Mouse (Mus musculus) liver, embryonic 15.5 days (tissue): ENCODE measurements around the gene Trmt61a. TPM values are rescaled to one million over a fixed set of nuclear protein-coding genes. Genes with fewer than 3 reads are reported as not detected.

ENCODE experiments used
- ATAC-seq: fragments of 200-750 bp; cut with Nextera tagmentation; 2 replicates; pipeline ENCODE4 v1.8.0; 2017; ENCODE audit warnings: moderate number of reproducible peaks, mild to moderate bottlenecking, moderate library complexity; ENCODE audit not compliant: insufficient read depth
- H3K27ac ChIP-seq: fragments of 300-500 bp; sonication (generic); replicated peaks from 2 replicates; pipeline ENCODE4 v1.5.1; 2015; ENCODE audit warnings: mild to moderate bottlenecking, inconsistent platforms
- H3K27me3 ChIP-seq: fragments of 300-500 bp; sonication (generic); 2 replicates; pipeline ENCODE4 v1.6.1; 2015; ENCODE audit warnings: mild to moderate bottlenecking, inconsistent platforms
- H3K36me3 ChIP-seq: fragments of 300-500 bp; sonication (generic); replicated peaks from 2 replicates; pipeline ENCODE4 v1.6.1; 2015; ENCODE audit warnings: moderate library complexity, mild to moderate bottlenecking, inconsistent platforms
- H3K4me1 ChIP-seq: fragments of 300-500 bp; sonication (generic); replicated peaks from 2 replicates; pipeline ENCODE4 v1.6.1; 2015; ENCODE audit warnings: inconsistent platforms
- H3K4me2 ChIP-seq: fragments of 300-500 bp; sonication (generic); 2 replicates; pipeline ENCODE4 v1.6.1; 2015; ENCODE audit warnings: moderate library complexity, mild to moderate bottlenecking, inconsistent platforms
- H3K4me3 ChIP-seq: fragments of 300-500 bp; sonication (generic); replicated peaks from 2 replicates; pipeline ENCODE4 v1.5.1; 2015; ENCODE audit warnings: mild to moderate bottlenecking, inconsistent platforms
- H3K9ac ChIP-seq: fragments of 300-500 bp; sonication (generic); 2 replicates; pipeline ENCODE4 v1.6.1; 2015; ENCODE audit warnings: moderate library complexity, mild to moderate bottlenecking, inconsistent platforms
- H3K9me3 ChIP-seq: fragments of 300-500 bp; sonication (generic); replicated peaks from 2 replicates; pipeline ENCODE4 v1.6.1; 2016; ENCODE audit warnings: inconsistent platforms
- WGBS: fragments of 180-500 bp; shearing (Covaris S2); methylation state at CpG from one replicate; pipeline ENCODE4 v1.1.7; 2015; ENCODE audit warnings: mixed read lengths; ENCODE audit not compliant: insufficient replicate concordance; 5-methylcytosine and 5-hydroxymethylcytosine counted together
- polyA plus RNA-seq: library from polyadenylated mRNA; unstranded; fragments of >200 nt; fragmentation: Nextera tagmentation; extraction: Ambion mirVana; gene quantifications from 2 replicates; pipeline ENCODE4 v1.2.1, GENCODE M21; 2015

The Trmt61a gene
- polyA plus RNA-seq, 1 experiment from 2014 or later, result 5.9 TPM

GRCm38 (mm10) chr12:111665041-111665880 is 12.6 kb upstream of the Trmt61a start:
- peaks cover 25% of the 10 kb centered on the region for H3K27me3 ChIP-seq
- no peak overlapping the region for H3K4me3 ChIP-seq
- no peak for ATAC-seq
- no peaks in the 10 kb centered on the region; the same call in 1 of the 2 replicates for H3K36me3 ChIP-seq
- H3K9me3 ChIP-seq, result no peaks in the 10 kb centered on the region
- H3K9ac ChIP-seq, result no peak overlapping the region
- no peak overlapping the region for H3K4me2 ChIP-seq
- WGBS, result 76% methylated on average over 13 of the region's 13 CpGs
- H3K27ac ChIP-seq, result no peak overlapping the region
- peaks cover 18% of the 10 kb centered on the region for H3K4me1 ChIP-seq

- Histone ChIP-seq H3K9ac (no peak overlapping the region), H3K27me3 (peaks cover 37% of the 10 kb centered on the region), H3K36me3 (no peaks in the 10 kb centered on the region), H3K4me1 (peaks cover 30% of the 10 kb centered on the region), H3K4me3 (no peak overlapping the region), H3K9me3 (no peaks in the 10 kb centered on the region), H3K27ac (no peak overlapping the region), H3K4me2 (no peak overlapping the region)
- no peak for ATAC-seq
- WGBS, result 77% methylated on average over 13 of the region's 13 CpGs
These were observed 11.5 kb upstream of the Trmt61a start for GRCm38 (mm10) chr12:111666380-111666779.

GRCm38 (mm10) chr12:111667421-111667820 is 10.5 kb upstream of the Trmt61a start:
- H3K4me3 ChIP-seq, result no peak overlapping the region
- no peak overlapping the region for H3K9ac ChIP-seq
- H3K4me1 ChIP-seq, result peaks cover 40% of the 10 kb centered on the region
- H3K27me3 ChIP-seq, result peaks cover 47% of the 10 kb centered on the region
- H3K27ac ChIP-seq, result no peak overlapping the region
- H3K9me3 ChIP-seq, result no peaks in the 10 kb centered on the region
- no peak for ATAC-seq
- no peak overlapping the region for H3K4me2 ChIP-seq
- H3K36me3 ChIP-seq, result no peaks in the 10 kb centered on the region
- WGBS, result 77% methylated on average over 5 of the region's 5 CpGs

- no peaks in the 10 kb centered on the region for H3K36me3 ChIP-seq
- H3K9ac ChIP-seq, result 0 out of 2 replicates have a peak overlapping the region, but pooled peaks have one; percentile 7
- peaks cover 58% of the 10 kb centered on the region for H3K27me3 ChIP-seq
- peak; percentile 57 for ATAC-seq
- WGBS, result under 1% methylated on average over 8 of the region's 8 CpGs
- no peaks in the 10 kb centered on the region for H3K9me3 ChIP-seq
- H3K4me2 ChIP-seq, result peak overlapping the region; percentile 56
- H3K4me3 ChIP-seq, result 0 out of 2 replicates have a peak overlapping the region, but pooled peaks have one; percentile 15
- H3K27ac ChIP-seq, result peak overlapping the region; percentile 21
- H3K4me1 ChIP-seq, result peaks cover 42% of the 10 kb centered on the region
These were observed 9.4 kb upstream of the Trmt61a start for GRCm38 (mm10) chr12:111668457-111668912.

GRCm38 (mm10) chr12:111669000-111669788 is 8.7 kb upstream of the Trmt61a start:
- Histone ChIP-seq H3K27me3 (peaks cover 65% of the 10 kb centered on the region), H3K9ac (no peak overlapping the region), H3K4me1 (peaks cover 42% of the 10 kb centered on the region), H3K4me3 (no peak overlapping the region), H3K36me3 (no peaks in the 10 kb centered on the region), H3K9me3 (no peaks in the 10 kb centered on the region), H3K4me2 (peak overlapping the region; percentile 56), H3K27ac (peak overlapping the region; percentile 21)
- WGBS, result 68% methylated on average over 23 of the region's 23 CpGs
- peak; percentile 12; the same call in 1 of the 2 replicates for ATAC-seq

- Histone ChIP-seq H3K4me3 (no peak overlapping the region), H3K4me2 (no peak overlapping the region), H3K27ac (no peak overlapping the region), H3K36me3 (no peaks in the 10 kb centered on the region), H3K4me1 (peaks cover 44% of the 10 kb centered on the region), H3K9ac (no peak overlapping the region), H3K27me3 (peaks cover 71% of the 10 kb centered on the region), H3K9me3 (no peaks in the 10 kb centered on the region)
- ATAC-seq, result no peak
- WGBS, result 58% methylated on average over 8 of the region's 8 CpGs
These were observed 7.9 kb upstream of the Trmt61a start for GRCm38 (mm10) chr12:111669961-111670360.

GRCm38 (mm10) chr12:111670371-111670971 is 7.4 kb upstream of the Trmt61a start:
- Histone ChIP-seq H3K9me3 (no peaks in the 10 kb centered on the region), H3K27ac (no peak overlapping the region), H3K27me3 (peaks cover 77% of the 10 kb centered on the region), H3K36me3 (no peaks in the 10 kb centered on the region), H3K4me3 (peak overlapping the region; percentile 47), H3K4me2 (peak overlapping the region; percentile 67), H3K9ac (no peak overlapping the region), H3K4me1 (peaks cover 49% of the 10 kb centered on the region)
- ATAC-seq, result no peak
- 14% methylated on average over 29 of the region's 29 CpGs for WGBS

GRCm38 (mm10) chr12:111670976-111671375 is 6.9 kb upstream of the Trmt61a start:
- no peak overlapping the region for H3K27ac ChIP-seq
- ATAC-seq, result no peak

GRCm38 (mm10) chr12:111671431-111671902 is 6.4 kb upstream of the Trmt61a start:
- peak overlapping the region; percentile 47 for H3K4me3 ChIP-seq
- no peak overlapping the region for H3K27ac ChIP-seq
- under 1% methylated on average over 34 of the region's 34 CpGs for WGBS
- H3K27me3 ChIP-seq, result peaks cover 82% of the 10 kb centered on the region
- no peak for ATAC-seq
- H3K4me1 ChIP-seq, result peaks cover 50% of the 10 kb centered on the region
- H3K9me3 ChIP-seq, result no peaks in the 10 kb centered on the region
- H3K36me3 ChIP-seq, result no peaks in the 10 kb centered on the region
- H3K9ac ChIP-seq, result no peak overlapping the region
- peak overlapping the region; percentile 67 for H3K4me2 ChIP-seq

More at GRCm38 (mm10) chr12:111670976-111671375, 6.9 kb upstream of the Trmt61a start:
- Histone ChIP-seq H3K36me3 (no peaks in the 10 kb centered on the region), H3K4me1 (peaks cover 50% of the 10 kb centered on the region), H3K27me3 (peaks cover 82% of the 10 kb centered on the region), H3K9ac (no peak overlapping the region), H3K9me3 (no peaks in the 10 kb centered on the region), H3K4me3 (peak overlapping the region; percentile 47), H3K4me2 (peak overlapping the region; percentile 67)
- under 1% methylated on average over 35 of the region's 35 CpGs for WGBS

GRCm38 (mm10) chr12:111672176-111672575 is 5.7 kb upstream of the Trmt61a start, which contains the start of gene Ckb:
Ckb (minus strand) TSS chr12:111672338.
- no peak within 1 kb of the TSS for H3K27ac ChIP-seq
- peak within 1 kb of the TSS; percentile 67 for H3K4me2 ChIP-seq
- peaks cover 52% of the 10 kb centered on the region for H3K4me1 ChIP-seq
- WGBS, result under 1% methylated on average over 31 of the region's 31 CpGs
- ATAC-seq, result no peak
- no peaks in the 10 kb centered on the region for H3K9me3 ChIP-seq
- H3K4me3 ChIP-seq, result peak within 1 kb of the TSS; percentile 47
- H3K36me3 ChIP-seq, result no peaks in the 10 kb centered on the region
- H3K27me3 ChIP-seq, result peaks cover 82% of the 10 kb centered on the region
- H3K9ac ChIP-seq, result no peak within 1 kb of the TSS
